Mouse (Mus musculus) right cerebral cortex, postnatal 4 days (tissue): ENCODE results near the gene Olfr49.
A peak's percentile ranks its signal among the peaks of the same experiment; 100 is the strongest.
"Not testable (repeated sequence)": the region's sequence is repeated elsewhere in the genome, so short reads cannot be mapped to it uniquely, and the experiment has no call there.

Experiments used
- DNase-seq: peaks from one replicate; pipeline ENCODE4 v3.0.0-alpha.2; 2022

The Olfr49 gene

DNA sequence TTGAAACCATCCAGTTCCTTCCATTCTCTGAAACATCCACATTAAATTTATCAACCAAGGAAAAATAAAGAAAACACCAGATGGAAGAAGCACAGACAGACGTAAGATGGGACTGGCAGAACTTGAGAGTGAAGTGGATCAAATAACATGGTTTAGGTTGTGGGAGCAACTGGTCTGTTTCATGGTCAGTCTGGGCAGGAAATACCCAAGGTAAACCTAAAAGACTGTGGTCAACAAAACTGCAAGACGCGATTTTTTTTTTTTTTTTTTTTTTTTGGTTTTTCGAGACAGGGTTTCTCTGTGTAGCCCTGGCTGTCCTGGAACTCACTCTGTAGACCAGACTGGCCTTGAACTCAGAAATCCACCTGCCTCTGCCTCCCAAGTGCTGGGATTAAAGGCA, 54.9 kb downstream of the Olfr49 start:
- DNase-seq = not testable (repeated sequence)

DNA sequence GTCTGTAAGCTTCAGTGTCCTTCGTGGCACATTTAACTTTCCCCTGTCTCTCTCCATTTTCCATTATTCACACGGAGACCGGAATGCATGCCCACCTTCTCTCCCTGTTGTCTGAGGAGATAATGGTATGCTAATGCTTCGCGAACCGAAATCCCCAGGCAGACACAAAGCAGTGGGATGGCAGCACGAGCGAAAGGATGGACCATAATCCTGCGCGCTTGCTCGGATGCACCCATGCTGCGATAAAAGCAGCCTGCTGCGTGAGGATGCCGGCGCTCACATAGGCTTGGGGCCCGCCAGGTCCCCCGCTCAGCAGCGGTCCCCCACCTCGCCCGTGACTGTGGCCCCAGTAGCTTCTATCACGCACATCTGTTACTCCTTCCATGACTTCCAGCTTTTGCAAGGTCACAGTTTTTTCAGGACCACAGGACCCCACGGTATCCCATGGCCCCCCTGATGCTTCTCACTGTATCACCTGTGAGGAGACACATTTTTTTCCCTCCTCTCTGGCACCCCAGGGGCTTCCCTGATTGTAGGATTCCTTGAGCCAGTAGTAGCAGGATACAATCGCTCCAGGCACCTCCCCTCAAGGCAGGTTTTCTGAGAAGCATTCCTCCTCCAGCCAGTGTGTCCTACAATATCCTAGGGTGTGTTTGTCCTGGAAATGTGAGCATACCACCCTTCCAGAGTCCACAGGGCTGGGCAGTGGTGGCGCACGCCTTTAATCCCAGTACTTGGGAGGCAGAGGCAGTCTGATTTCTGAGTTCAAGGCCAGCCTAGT, 55.6 kb downstream of the Olfr49 start:
- DNase-seq = peak; percentile 30

DNA sequence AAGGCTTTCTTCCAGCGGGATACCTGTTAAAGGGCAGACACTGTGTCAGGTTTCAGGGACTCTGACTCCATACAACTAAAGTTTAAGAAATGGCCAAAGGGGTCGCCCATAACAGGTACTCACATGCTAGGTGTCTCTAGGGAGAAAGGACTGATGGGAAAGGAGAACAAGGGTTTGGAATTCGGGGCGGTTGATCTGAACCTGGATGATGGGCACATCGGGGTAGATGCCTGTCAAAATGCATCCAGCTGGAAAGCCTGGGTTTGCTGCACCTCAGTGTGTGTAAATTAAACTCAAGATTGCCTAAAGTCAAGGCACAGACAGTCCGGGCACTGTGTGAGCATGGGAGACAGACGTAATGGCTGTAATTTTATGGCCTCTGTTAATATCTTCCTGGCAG, 56.2 kb downstream of the Olfr49 start:
- DNase-seq = no peak
